Mouse (Mus musculus) megakaryocyte, embryonic 14.5 days (primary cell): ENCODE data around the gene Lilra6.

ENCODE experiments used
- FLI1 ChIP-seq: IDR thresholded peaks from 2 replicates; pipeline ENCODE4 v1.6.1; 2012; ENCODE audit warnings: low read length, inconsistent platforms, mixed read lengths
- GATA1 ChIP-seq: IDR thresholded peaks from 3 replicates; pipeline ENCODE4 v1.6.1; 2012; ENCODE audit warnings: mixed read lengths, low read length, inconsistent platforms, borderline replicate concordance

GRCm38 (mm10) chr7:3957387-3957786 is 42.1 kb upstream of the Lilra6 start:
- TF ChIP-seq GATA1 (no peak), FLI1 (no peak)
